Mouse (Mus musculus) mouse trophoblast stem cell (cell line): Measurements from ENCODE around the gene Nsd2.
"Not testable (repeated sequence)": the region's sequence is repeated elsewhere in the genome, so short reads cannot be mapped to it uniquely, and the experiment has no call there.

ENCODE experiments used
- in situ Hi-C, 2 experiments: fragments of 300-500 bp; cut with MseI, MboI; formaldehyde crosslinking; loops; 2 replicates in 1 of 2; 3 replicates in 1 of 2; pipeline ENCODE4 v1.15.1; 2025

Nsd2 gene

DNA sequence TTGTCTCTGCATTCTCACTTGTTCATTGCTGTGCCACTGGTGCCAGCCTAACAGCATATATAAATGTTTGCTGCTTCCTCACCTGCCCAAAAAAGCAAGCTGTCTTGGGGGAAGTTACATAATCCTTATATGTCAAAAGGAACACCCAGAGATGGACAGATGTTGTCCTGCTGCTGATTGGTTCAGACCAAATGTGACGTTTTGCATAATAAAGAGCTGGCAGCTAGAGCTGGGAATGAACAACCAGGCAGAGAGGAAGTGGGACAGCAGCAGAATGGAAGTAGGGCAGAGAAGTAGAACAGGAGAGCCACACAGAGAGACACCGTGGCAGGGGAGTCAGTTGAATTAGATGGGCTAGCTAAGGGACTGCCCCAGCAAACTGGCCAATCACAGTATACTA is 111.9 kb downstream of the Nsd2 start:
- in situ Hi-C loops: no loop called here

DNA sequence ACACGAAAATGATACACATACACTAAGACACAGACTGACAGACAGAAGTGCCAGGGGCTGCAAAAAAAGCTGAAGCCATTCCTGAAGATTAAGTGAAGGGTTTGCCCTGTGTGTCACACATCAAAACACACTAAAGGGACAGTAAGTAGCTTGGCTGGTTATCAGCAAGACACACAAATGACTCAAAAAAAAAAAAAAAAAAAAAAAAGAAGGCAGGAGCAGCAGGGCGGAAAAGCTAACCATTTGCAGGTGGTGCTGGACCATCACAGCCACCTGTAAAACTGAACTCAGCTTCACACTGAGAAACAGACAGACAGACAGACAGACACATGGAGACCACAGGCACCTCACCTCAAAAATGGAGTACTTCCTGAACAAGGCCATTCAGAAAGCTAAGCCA is 113.6 kb downstream of the Nsd2 start:
- in situ Hi-C loops: no loop called here

DNA sequence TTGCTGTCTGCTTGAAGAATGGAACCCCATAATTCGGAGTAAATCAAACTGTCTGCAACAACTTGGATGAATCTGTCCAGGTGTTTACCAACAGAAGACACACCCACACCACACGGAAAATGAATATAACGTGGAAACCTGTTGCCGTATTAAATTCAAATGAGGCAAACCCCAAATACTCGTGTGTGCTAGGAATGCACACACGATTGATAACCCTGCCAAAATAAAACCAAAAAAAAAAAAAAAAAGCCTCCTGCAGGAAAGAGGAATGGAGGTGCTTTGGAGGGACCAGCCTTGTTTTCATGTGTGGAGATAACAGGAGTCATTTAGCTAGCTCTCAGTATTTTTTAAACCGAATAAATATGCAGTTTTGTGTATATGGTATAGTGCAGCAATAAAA is 114.4 kb downstream of the Nsd2 start:
- in situ Hi-C loops: no loop called here

GRCm38 (mm10) chr5:33935700-33936111 is 115.2 kb downstream of the Nsd2 start:
- in situ Hi-C loops: no loop called here

- in situ Hi-C loops: no loop called here
These were observed 115.7 kb downstream of the Nsd2 start, which contains the start of gene Nelfa for GRCm38 (mm10) chr5:33936120-33936707. TSS of gene Nelfa (minus strand) at chr5:33936413.

- in situ Hi-C loops: no loop called here
These were observed 116.7 kb downstream of the Nsd2 start for GRCm38 (mm10) chr5:33937230-33937629.

DNA sequence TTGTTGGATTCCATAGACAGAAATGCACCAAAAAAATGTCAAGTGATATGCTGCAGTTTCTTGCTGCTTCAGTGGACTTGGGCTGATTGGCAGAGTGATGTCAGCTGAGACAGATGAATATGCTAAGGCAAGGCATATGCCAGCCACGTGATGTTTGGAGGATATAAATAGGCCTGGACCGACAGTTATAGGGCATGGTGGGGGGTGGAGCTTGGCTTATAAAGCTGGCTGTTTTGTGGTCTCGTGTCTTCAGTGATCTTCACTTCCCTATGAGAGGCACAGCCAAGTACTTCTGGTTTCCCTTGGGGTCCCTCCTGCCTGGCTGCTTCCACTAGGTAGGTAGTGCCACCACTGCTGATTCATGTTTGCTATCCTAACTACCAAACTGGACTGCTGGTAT is 117.9 kb downstream of the Nsd2 start:
- in situ Hi-C loops: no loop called here

DNA sequence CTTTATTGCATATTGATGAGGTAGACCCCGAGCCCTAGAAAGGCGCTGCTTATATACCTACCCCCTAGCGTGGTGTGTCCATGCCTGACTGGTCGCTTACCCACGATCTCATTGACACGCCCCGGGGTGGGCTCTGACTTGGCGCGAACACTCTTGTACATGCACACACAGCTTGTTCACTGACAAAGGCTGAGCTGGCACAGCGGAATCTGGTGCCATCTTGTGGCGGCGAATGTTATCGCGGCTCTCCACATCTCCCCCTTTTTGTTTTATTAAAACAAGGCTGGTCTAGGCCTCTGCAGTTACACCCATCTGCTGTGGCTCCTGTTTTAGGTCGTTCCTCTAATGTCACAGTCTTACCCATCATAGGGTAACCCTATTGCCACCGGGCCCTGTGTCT is 126.5 kb downstream of the Nsd2 start:
- in situ Hi-C loops: not testable (repeated sequence)
